Mouse (Mus musculus): ENCODE measurements at regions not wholly inside any gene's neighbourhood (a gene's known extent, or its start where the extent isn't known, plus 50 kb on each side); places are given as distances from the start of the nearest gene placed in this dataset.

- H3K36me3 ChIP-seq (ENCODE audit: insufficient read depth, low read length) = no peaks in the 10 kb centered on the region
- no peak overlapping the region for H3K4me2 ChIP-seq (ENCODE audit: low read depth, low read length)
- WGBS = 45% methylated on average over 8 of the region's 8 CpGs
- H3K4me1 ChIP-seq (ENCODE audit: insufficient read depth, low read length) = no peaks in the 10 kb centered on the region
- H3K4me3 ChIP-seq (ENCODE audit: low read length) = no peak overlapping the region
- no peak overlapping the region for H3K9ac ChIP-seq (replicated peaks; ENCODE audit: low read length)
- ATAC-seq (no peak), DNase-seq (ENCODE audit: low spot score) (peak; percentile 52)
- no peak overlapping the region for H3K27ac ChIP-seq
- TF ChIP-seq CTCF (IDR thresholded peaks at IDR 0.05; ENCODE audit: low read depth) = no peak
- H3K27me3 ChIP-seq (ENCODE audit: insufficient read depth, low read length) = no peaks in the 10 kb centered on the region
- no peaks in the 10 kb centered on the region for H3K9me3 ChIP-seq (ENCODE audit: low read length)
Measured at GRCm38 (mm10) chr4:56686141-56686540, 53.7 kb upstream of the Gm26657 start.

- WGBS = 48% methylated on average over 8 of the region's 8 CpGs
- DNase-seq (ENCODE audit: low spot score) (no peak), ATAC-seq (no peak; the same call in 1 of the 2 replicates)
- Histone ChIP-seq H3K9me3 (ENCODE audit: low read length) (no peaks in the 10 kb centered on the region), H3K27me3 (ENCODE audit: insufficient read depth, low read length) (no peaks in the 10 kb centered on the region), H3K4me1 (ENCODE audit: insufficient read depth, low read length) (no peaks in the 10 kb centered on the region), H3K4me2 (ENCODE audit: low read depth, low read length) (peak overlapping the region; percentile 43), H3K27ac (no peak overlapping the region), H3K4me3 (ENCODE audit: low read length) (0 out of 2 replicates have a peak overlapping the region, but pooled peaks have one; percentile 4), H3K9ac (replicated peaks; ENCODE audit: low read length) (no peak overlapping the region), H3K36me3 (ENCODE audit: insufficient read depth, low read length) (no peaks in the 10 kb centered on the region)
- TF ChIP-seq CTCF (IDR thresholded peaks at IDR 0.05; ENCODE audit: low read depth) = no peak
Measured at GRCm38 (mm10) chr4:56685696-56686095, 54.2 kb upstream of the Gm26657 start.

GRCm38 (mm10) chr4:56685123-56685522 lies 54.7 kb upstream of the Gm26657 start:
- WGBS = 6% methylated on average over 9 of the region's 9 CpGs
- peak; percentile 92 for TF ChIP-seq CTCF (IDR thresholded peaks at IDR 0.05; ENCODE audit: low read depth)

GRCm38 (mm10) chr4:56684031-56684430 lies 55.8 kb upstream of the Gm26657 start:
- H3K4me2 ChIP-seq (ENCODE audit: low read depth, low read length) = no peak overlapping the region
- H3K27ac ChIP-seq = no peak overlapping the region
- WGBS = 85% methylated on average over 7 of the region's 7 CpGs
- DNase-seq (ENCODE audit: low spot score) (no peak), ATAC-seq (no peak)
- no peaks in the 10 kb centered on the region for H3K27me3 ChIP-seq (ENCODE audit: insufficient read depth, low read length)
- H3K36me3 ChIP-seq (ENCODE audit: insufficient read depth, low read length) = no peaks in the 10 kb centered on the region
- H3K9me3 ChIP-seq (ENCODE audit: low read length) = no peaks in the 10 kb centered on the region
- no peak for TF ChIP-seq CTCF (IDR thresholded peaks at IDR 0.05; ENCODE audit: low read depth)
- no peaks in the 10 kb centered on the region for H3K4me1 ChIP-seq (ENCODE audit: insufficient read depth, low read length)
- no peak overlapping the region for H3K9ac ChIP-seq (replicated peaks; ENCODE audit: low read length)
- H3K4me3 ChIP-seq (ENCODE audit: low read length) = no peak overlapping the region

More at GRCm38 (mm10) chr4:56685123-56685522, 54.7 kb upstream of the Gm26657 start:
- H3K36me3 ChIP-seq (ENCODE audit: insufficient read depth, low read length) = no peaks in the 10 kb centered on the region
- peak overlapping the region; percentile 43 for H3K4me2 ChIP-seq (ENCODE audit: low read depth, low read length)
- H3K9ac ChIP-seq (replicated peaks; ENCODE audit: low read length) = no peak overlapping the region
- 0 out of 2 replicates have a peak overlapping the region, but pooled peaks have one; percentile 4 for H3K4me3 ChIP-seq (ENCODE audit: low read length)
- H3K27me3 ChIP-seq (ENCODE audit: insufficient read depth, low read length) = no peaks in the 10 kb centered on the region
- H3K4me1 ChIP-seq (ENCODE audit: insufficient read depth, low read length) = no peaks in the 10 kb centered on the region
- H3K9me3 ChIP-seq (ENCODE audit: low read length) = no peaks in the 10 kb centered on the region
- ATAC-seq (peak; percentile 79), DNase-seq (ENCODE audit: low spot score) (peak; percentile 89)
- no peak overlapping the region for H3K27ac ChIP-seq

GRCm38 (mm10) chr4:56681121-56681520 lies 58.7 kb upstream of the Gm26657 start:
- Histone ChIP-seq H3K36me3 (ENCODE audit: insufficient read depth, low read length) (no peaks in the 10 kb centered on the region), H3K27ac (no peak overlapping the region), H3K9ac (replicated peaks; ENCODE audit: low read length) (no peak overlapping the region), H3K4me3 (ENCODE audit: low read length) (no peak overlapping the region), H3K27me3 (ENCODE audit: insufficient read depth, low read length) (no peaks in the 10 kb centered on the region), H3K9me3 (ENCODE audit: low read length) (no peaks in the 10 kb centered on the region), H3K4me2 (ENCODE audit: low read depth, low read length) (no peak overlapping the region), H3K4me1 (ENCODE audit: insufficient read depth, low read length) (no peaks in the 10 kb centered on the region)
- DNase-seq (ENCODE audit: low spot score) = no peak
- no peak for ATAC-seq
- WGBS = 76% methylated on average over 8 of the region's 8 CpGs
- no peak for TF ChIP-seq CTCF (IDR thresholded peaks at IDR 0.05; ENCODE audit: low read depth)

GRCm38 (mm10) chr4:56673868-56674267 lies 66.0 kb upstream of the Gm26657 start:
- H3K27ac ChIP-seq = no peak overlapping the region
- no peaks in the 10 kb centered on the region for H3K27me3 ChIP-seq (ENCODE audit: insufficient read depth, low read length)
- H3K9ac ChIP-seq (replicated peaks; ENCODE audit: low read length) = no peak overlapping the region
- no peaks in the 10 kb centered on the region for H3K4me1 ChIP-seq (ENCODE audit: insufficient read depth, low read length)
- no peaks in the 10 kb centered on the region for H3K9me3 ChIP-seq (ENCODE audit: low read length)
- ATAC-seq (no peak), DNase-seq (ENCODE audit: low spot score) (no peak)
- 89% methylated on average over 4 of the region's 4 CpGs for WGBS
- no peak overlapping the region for H3K4me2 ChIP-seq (ENCODE audit: low read depth, low read length)
- H3K4me3 ChIP-seq (ENCODE audit: low read length) = no peak overlapping the region
- H3K36me3 ChIP-seq (ENCODE audit: insufficient read depth, low read length) = no peaks in the 10 kb centered on the region
- no peak for TF ChIP-seq CTCF (IDR thresholded peaks at IDR 0.05; ENCODE audit: low read depth)

- no peaks in the 10 kb centered on the region for H3K27me3 ChIP-seq (ENCODE audit: insufficient read depth, low read length)
- no peak overlapping the region for H3K4me3 ChIP-seq (ENCODE audit: low read length)
- no peaks in the 10 kb centered on the region for H3K36me3 ChIP-seq (ENCODE audit: insufficient read depth, low read length)
- ATAC-seq (no peak), DNase-seq (ENCODE audit: low spot score) (no peak)
- no peak overlapping the region for H3K27ac ChIP-seq
- WGBS = 76% methylated on average over 2 of the region's 2 CpGs
- no peaks in the 10 kb centered on the region for H3K4me1 ChIP-seq (ENCODE audit: insufficient read depth, low read length)
- no peak overlapping the region for H3K4me2 ChIP-seq (ENCODE audit: low read depth, low read length)
- TF ChIP-seq CTCF (IDR thresholded peaks at IDR 0.05; ENCODE audit: low read depth) = no peak
- no peak overlapping the region for H3K9ac ChIP-seq (replicated peaks; ENCODE audit: low read length)
- H3K9me3 ChIP-seq (ENCODE audit: low read length) = no peaks in the 10 kb centered on the region
Measured at GRCm38 (mm10) chr4:56664921-56665320, 74.9 kb upstream of the Gm26657 start.

All from hindbrain, postnatal 0 days (tissue).